Mouse (Mus musculus): ENCODE results near the gene Tubg1. TPM values are rescaled to one million over a fixed set of nuclear protein-coding genes. Genes with fewer than 3 reads are reported as not detected.

Gene Tubg1
- total RNA-seq, 2 experiments from 2014 or later = 27.0 to 31.1 TPM

- no peak for DNase-seq
- intact Hi-C loops (cut with DNase I) = no loop called here
Observed at GRCm38 (mm10) chr11:101163476-101164350, 44.0 kb downstream of the Tubg1 start.

- DNase-seq = no peak
- intact Hi-C loops (cut with DNase I) = no loop called here
Observed at GRCm38 (mm10) chr11:101164351-101164665, 44.6 kb downstream of the Tubg1 start.

GRCm38 (mm10) chr11:101164677-101165580, 45.2 kb downstream of the Tubg1 start:
- intact Hi-C loops (cut with DNase I) = no loop called here
- DNase-seq = no peak

- no peak for DNase-seq
- intact Hi-C loops (cut with DNase I) = no loop called here
Observed at GRCm38 (mm10) chr11:101166357-101166756, 46.6 kb downstream of the Tubg1 start.

GRCm38 (mm10) chr11:101167211-101167962, 47.6 kb downstream of the Tubg1 start:
- no peak for DNase-seq
- intact Hi-C loops (cut with DNase I) = no loop called here

- no peak for DNase-seq
- intact Hi-C loops (cut with DNase I) = loop anchor here (2.0 kb wide), 2 partner anchors 21 to 47 kb away; no protein-coding TSS in a partner anchor
Observed at GRCm38 (mm10) chr11:101167963-101168300, 48.2 kb downstream of the Tubg1 start.

GRCm38 (mm10) chr11:101168301-101168980, 48.7 kb downstream of the Tubg1 start:
- DNase-seq = peak in 1 of 2 experiments; percentile 53
- intact Hi-C loops (cut with DNase I) = loop anchor here (2.0 kb wide), 2 partner anchors 22 to 48 kb away; no protein-coding TSS in a partner anchor

GRCm38 (mm10) chr11:101169301-101170107, 49.8 kb downstream of the Tubg1 start:
- intact Hi-C loops (cut with DNase I) = loop anchor here (2.0 to 10.0 kb wide), 3 partner anchors 23 to 275 kb away; no protein-coding TSS in a partner anchor
- DNase-seq = peak in 1 of 2 experiments; percentile 43

- intact Hi-C loops (cut with DNase I) = loop anchor here (10.0 kb wide), 1 partner anchor 276 kb away; no protein-coding TSS in a partner anchor
- peak; percentile 80 to 82 for DNase-seq
Observed at GRCm38 (mm10) chr11:101170354-101170810, 50.6 kb downstream of the Tubg1 start, which contains the start of gene Cntnap1. Gene Cntnap1 (plus strand): TSS chr11:101170523.

- DNase-seq = peak; percentile 95 to 96
- intact Hi-C loops (cut with DNase I) = loop anchor here (10.0 kb wide), 1 partner anchor 276 kb away; no protein-coding TSS in a partner anchor
Observed at GRCm38 (mm10) chr11:101170811-101171610, 51.3 kb downstream of the Tubg1 start, which contains the start of gene Plekhh3. Gene Plekhh3 (minus strand): TSS chr11:101171351.

- DNase-seq = peak; percentile 82 to 85
- intact Hi-C loops (cut with DNase I) = loop anchor here (10.0 kb wide), 1 partner anchor 277 kb away; no protein-coding TSS in a partner anchor
Observed at GRCm38 (mm10) chr11:101171721-101172433, 52.1 kb downstream of the Tubg1 start.

- intact Hi-C loops (cut with DNase I) = loop anchor here (10.0 kb wide), 1 partner anchor 278 kb away; no protein-coding TSS in a partner anchor
- DNase-seq = no peak
Observed at GRCm38 (mm10) chr11:101172434-101172815, 52.7 kb downstream of the Tubg1 start.

GRCm38 (mm10) chr11:101173112-101173511, 53.4 kb downstream of the Tubg1 start:
- intact Hi-C loops (cut with DNase I) = loop anchor here (10.0 kb wide), 1 partner anchor 278 kb away; no protein-coding TSS in a partner anchor
- peak; percentile 65 to 66 for DNase-seq

GRCm38 (mm10) chr11:101173631-101174388, 54.1 kb downstream of the Tubg1 start:
- intact Hi-C loops (cut with DNase I) = loop anchor here (1.0 to 10.0 kb wide), 2 partner anchors 79 to 279 kb away; partner anchors contain the start of gene Psmc3ip
- DNase-seq = peak; percentile 87 to 90

GRCm38 (mm10) chr11:101174389-101174745, 54.6 kb downstream of the Tubg1 start:
- peak in 1 of 2 experiments; percentile 48 for DNase-seq
- intact Hi-C loops (cut with DNase I) = loop anchor here (1.0 to 10.0 kb wide), 2 partner anchors 79 to 280 kb away; partner anchors contain the start of gene Psmc3ip

Measured in heart, postnatal 10 days (tissue).